Mouse (Mus musculus) ovary, adult 18-20 months (tissue): ENCODE data around the gene Kxd1.

Source experiments
- DNase-seq: peaks from one replicate; pipeline ENCODE4 v3.0.0; 2022; ENCODE audit warnings: low spot score, mixed read lengths

Kxd1 gene

DNA sequence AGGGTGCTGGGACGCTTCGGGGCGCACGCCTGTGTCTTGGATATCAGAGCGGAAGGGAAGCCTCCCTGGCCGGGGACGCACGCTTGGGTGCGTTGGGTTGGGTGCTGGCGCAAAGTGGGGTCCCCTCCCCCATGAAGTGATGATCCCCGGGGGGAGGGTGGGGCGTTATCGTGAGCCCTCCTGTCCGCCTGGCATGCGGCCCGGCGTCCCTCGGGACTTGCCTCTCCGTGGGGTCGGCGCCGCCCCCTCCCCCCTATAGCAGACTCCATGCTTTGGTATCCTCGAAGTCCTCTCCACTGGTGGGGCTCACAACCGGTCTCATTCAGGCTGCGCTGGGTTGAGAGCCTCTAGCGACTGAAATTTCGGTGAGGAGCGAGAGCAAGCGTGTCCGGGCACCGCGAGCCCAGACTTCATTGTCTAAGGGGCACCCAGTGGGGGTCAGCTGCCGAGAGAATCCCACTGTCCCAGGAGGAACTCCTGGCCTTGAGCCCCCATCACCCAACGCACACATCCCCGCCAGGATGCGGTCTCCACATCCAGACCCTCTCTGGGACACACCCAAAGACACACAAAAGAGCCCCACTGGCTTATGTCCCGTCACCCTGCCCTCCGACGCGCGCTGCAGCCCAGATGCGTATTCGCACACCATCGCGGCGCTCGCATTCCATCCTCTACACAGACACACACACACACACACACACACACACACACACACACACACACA lies 33.9 kb downstream of the Kxd1 start:
- DNase-seq = no peak

DNA sequence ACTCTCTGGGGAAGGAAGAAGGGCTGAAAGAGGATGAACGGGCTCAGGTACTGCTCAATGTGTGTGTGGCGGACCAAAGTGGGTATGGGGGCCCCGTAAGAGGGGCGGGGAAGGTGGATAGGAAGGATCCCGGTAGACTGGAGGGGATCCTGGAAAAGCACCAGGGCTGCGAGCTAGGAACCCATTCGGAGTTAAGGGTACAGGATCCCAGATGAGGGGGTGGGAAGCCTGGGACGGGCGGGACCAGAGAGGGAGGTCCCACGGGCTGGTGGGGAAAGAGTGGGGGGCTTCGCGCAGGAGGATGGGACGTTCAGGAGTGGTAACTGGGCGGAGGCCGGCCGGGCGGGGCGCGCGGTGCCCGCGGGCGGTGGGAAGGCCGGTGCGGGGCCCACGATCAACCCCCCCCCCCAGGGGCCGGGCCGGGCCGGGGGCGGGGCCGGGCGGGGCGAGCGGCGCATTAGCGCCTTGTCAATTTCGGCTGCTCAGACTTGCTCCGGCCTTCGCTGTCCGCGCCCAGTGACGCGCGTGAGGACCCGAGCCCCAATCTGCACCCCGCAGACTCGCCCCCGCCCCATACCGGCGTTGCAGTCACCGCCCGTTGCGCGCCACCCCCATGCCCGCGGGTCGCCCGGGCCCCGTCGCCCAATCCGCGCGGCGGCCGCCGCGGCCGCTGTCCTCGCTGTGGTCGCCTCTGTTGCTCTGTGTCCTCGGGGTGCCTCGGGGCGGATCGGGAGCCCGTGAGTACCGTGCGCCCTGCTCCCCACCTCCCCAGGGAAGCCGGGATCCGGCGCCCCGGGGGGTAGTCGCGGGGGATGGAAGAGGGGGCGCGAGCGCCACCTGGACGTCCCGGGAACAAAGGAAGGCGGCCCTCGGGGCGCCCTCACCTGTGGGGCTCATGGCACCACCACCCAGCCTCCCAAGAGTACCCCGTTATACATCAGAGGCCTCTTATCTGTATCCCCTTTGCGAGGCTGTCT lies 34.8 kb downstream of the Kxd1 start, which contains the start of gene Crlf1:
TSS of gene Crlf1 (plus strand) at position 495 of the 977 bp plus-strand sequence.
- DNase-seq = no peak

DNA sequence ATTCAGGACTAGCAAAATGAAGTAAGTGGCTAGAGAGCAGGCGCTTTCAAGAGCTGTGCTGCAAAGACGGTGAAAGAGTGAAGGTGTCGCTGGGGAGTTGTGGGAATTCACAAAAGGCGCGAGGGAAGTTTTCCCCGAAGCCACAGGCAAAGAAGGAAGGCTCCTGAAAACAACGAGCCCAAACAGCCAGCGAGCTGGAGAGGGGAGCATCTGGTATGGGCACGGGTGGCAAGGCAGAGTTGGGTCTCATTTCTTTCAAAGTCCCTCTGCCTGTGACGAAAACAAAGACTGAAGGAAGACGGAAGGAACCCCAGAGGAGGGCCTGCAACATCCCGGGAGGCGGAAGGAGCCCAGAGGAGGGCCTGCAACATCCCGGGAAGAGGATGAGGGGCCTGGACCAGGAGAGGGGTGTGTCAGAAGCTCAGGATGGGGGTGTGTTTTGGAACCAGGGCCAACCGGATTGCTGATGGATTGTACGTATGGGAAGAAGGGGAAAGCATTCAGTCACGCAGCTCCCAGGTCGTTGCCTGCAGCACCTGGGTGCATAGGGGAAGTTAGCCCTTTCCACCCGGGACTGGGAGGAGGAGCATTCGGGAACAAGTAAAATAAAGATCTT lies 36.8 kb downstream of the Kxd1 start:
- no peak for DNase-seq

DNA sequence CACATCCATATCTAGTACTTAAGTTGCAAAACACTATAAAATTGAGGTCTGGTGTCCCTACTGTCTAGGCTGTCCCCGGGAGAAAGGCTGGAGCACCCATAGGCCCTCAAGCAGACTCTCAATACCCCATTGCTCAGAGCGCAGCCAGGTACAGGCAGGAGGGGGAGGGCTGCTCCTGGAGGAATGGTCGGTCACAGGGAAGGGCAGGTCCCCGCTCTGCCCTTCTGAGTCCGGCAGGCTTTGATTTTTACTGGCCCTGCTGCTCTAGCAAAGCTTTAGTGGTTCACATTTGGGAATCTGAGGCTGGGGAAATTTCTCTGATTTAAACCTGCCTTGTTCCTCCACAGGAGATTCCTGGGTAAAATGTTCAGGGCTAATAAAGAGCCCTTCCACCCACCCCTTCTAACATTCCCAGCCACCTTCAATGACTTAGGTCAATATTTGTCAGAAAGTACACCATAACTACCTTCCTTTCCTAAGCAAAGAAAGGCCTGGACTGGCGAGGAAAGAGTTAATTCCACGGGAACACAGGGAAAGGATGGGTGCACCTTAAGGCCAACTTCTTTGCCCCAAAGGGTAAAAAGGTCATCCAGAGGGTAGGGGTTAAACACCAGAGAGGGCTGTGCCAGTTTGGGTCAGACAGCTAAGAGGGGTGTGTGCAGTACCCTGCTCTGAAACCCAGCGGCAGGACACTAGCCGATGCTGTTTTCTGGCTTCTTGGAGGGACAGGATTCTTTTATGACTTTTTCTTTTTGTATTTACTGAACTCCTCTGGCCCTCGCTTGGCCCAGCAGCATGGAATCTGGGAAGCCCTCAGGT lies 37.5 kb downstream of the Kxd1 start:
- no peak for DNase-seq

DNA sequence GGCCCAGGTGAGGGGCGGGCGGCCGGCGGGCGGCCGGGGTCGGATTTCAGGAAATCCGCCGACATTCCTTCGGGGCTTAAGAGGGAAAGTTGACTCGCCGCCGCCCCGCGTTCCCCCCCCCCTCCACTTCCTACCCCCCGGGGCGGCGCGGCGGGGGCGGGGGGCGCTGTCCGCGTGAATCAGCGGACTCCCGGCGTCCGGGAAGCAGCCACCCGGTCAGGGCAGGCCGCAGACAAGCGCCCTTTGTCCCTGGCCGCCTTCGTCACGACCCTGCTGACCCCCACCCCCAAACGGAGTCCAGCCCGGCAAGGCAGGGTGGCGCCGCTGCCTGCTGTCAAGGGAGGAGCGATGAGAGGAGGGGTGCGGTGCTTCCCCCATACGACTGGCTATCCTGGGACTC lies 38.2 kb downstream of the Kxd1 start:
- DNase-seq = no peak

DNA sequence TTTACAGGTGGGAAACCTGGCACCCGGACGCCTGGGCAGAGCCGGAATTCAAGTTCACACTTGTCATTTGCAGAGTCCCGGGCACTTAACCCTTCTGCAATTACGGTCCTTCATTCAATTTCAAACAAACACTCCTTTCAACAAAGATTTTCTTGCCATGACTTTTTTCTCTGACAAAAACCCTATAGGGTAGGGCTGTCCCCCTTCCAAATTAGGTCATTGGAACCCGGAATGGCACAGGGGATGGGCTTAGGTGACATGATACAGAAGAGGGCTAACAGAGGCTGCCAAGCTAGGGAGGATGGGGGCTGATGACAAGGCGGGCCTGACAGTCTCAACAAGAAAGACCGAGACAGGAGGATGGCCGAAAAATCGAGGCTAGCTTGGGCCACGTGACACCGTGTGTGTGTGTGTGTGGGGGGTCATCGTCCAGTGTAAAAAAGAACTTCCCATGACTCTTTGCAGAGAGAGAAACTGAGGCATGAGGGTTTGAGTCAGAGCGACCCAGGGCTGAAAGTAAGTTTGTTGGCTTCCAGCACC lies 38.8 kb downstream of the Kxd1 start:
- no peak for DNase-seq

DNA sequence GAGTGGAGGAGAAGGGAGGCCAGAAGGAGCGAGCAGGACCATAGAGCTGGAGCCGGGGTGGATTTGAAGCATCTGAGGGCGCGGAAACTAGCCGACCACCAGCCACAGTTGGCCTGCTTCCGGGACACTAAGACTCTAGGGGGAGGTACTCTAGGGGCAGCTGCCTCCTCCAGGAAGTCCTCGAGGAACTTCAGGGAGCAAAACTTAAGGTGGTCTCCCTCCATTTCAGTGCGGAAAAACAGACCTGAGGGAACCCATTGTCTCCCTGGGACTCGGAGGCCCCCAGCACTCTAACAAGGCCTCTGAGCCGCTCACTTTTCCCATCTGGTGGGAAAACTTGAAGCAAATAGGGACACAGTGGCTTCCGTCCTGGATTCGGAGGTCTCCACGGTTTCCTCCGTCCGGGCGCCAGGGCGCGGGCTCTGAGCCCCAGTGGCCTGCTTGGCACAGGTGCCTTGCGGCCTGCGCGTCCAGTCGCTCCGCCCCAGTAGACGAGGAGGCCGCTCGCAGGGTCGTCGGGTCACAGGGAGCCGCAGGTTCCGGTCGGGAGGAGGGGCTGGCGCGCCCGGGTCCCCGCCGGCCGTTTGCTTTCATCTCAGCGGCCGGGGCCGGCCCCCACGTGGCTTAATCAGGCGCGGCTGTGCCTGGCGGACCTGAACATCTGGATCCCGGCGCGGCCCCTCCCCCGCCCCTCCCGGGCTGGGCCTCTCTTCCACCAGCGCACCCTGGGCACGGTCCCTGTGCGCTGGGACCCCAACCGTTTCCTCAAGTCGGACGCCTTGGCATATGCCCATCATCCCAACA lies 39.6 kb downstream of the Kxd1 start:
- no peak for DNase-seq

DNA sequence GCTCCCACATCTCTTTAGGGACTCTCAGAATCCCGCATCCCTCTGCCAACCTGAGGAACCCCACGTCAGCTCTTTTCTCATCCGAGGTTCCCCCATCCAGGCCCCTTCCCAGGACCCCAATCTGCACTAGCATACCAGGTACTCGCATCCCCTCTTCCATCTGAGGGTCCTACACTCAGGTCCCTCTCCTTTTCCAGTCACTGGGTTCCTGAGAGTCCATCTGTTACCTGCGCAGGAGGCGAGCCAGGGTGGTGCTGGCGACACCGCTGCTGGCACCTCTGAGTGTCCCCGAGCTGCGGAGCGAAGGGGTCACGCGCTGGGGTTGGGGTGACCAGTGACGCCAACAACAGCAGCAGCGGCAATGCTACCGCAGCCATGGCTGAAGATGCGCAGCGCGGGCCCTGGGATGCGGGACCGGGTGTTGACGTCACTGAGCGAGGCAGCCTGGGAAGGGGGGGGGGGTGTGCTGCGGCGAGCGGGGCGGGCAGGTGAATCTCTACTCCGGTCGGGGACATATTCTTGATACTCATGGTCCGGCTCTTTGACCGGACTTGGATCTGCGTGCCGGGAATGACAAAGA lies 40.7 kb downstream of the Kxd1 start, which contains the start of gene Tmem59l:
TSS of gene Tmem59l (minus strand) at position 418 of the 580 bp plus-strand sequence.
- no peak for DNase-seq

DNA sequence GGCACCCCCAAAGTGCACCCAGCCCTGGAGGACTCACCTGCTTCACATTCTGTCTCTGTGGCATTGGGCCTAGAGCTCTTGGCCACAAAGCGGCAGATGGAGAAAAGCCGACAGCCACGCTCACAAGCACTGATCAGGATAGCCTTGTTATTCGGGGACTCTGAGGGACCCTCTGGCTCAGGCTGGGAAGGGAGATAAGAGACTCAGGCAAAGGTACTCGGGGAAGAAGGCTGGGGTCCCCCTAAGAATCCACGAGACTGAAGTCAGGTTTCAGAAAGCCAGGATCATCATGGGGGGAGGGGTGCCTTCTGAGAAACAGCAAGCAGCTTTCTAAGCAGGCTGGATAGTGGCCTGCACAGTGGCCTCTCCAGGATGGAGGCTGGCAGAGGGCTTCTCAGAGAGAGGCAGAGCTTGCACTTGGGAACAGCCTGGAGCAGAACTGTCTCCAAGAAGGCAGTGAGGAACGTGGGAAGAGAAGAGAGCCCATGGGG lies 41.5 kb downstream of the Kxd1 start:
- DNase-seq = no peak

DNA sequence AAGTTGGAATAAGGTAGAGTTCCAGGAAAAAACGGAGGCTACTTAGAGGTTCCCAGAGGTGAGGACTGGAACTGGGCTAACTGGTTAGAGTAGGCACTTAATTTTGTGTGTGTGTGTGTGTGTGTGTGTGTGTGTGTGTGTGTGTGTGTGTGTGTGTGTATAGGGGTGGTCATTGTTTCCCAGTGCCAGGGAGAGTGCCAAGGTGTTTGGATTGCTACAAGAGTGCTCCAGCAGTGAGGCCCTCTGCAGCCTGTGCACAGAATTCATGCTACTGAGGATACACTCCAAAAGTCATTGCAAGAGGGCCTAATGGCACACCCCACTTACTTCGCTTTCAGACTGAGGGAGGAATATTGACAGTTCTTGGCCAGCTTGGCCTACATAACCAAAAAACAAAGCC lies 44.8 kb downstream of the Kxd1 start:
- no peak for DNase-seq

DNA sequence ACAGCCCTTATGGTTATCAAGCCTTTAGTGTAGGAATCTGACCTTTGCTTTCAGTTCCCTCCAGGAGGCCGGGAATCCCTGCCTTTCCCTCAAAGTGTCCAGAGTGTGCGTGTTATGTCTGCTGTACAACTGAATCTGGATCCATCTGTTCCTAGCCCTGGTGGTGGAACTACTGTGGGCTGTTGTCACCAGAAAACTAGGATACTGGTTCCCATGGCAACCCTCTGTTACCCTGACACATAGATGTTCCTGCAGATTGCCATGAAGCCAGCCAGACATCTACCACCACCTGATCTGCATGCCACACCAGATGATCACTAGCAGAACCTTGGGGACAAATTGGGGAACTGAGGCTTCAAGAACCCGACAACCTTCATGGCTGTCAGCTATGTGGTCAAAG lies 45.8 kb downstream of the Kxd1 start:
- no peak for DNase-seq

DNA sequence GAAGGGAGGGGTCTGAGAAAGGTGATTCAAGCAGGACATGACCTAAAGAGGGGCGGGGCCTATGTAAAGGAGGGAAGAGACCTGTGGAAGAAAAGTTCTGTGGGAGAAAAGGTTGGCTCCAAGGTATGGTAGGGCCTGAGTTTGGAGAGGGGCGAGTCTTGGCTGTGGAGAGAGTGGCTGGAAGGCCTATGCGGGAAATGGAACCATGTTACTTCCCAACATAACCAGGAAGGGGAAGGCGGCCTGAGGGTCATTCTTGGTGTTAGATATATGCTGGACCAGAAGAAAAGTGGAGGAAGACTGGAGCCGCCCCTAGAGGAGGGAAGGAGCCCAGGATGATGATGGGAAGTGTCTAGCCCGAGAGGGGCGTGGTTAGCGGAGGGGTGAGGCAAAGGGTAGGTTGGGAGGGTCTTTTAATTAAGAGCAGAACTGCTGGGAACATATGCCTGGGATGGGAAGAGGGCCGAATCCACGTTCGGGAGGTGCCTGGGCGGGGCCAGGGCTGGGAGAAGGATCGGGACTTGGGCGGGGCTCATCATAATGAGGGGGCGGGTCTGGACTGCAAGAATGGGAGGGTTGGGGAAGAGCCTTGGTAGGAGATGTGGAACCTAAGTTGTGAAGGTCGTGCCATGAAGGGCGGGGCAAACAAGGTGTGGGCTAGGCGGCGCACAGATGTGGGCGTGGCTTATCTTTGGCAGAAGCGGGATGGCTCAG lies 50.3 kb downstream of the Kxd1 start:
- DNase-seq = no peak

DNA sequence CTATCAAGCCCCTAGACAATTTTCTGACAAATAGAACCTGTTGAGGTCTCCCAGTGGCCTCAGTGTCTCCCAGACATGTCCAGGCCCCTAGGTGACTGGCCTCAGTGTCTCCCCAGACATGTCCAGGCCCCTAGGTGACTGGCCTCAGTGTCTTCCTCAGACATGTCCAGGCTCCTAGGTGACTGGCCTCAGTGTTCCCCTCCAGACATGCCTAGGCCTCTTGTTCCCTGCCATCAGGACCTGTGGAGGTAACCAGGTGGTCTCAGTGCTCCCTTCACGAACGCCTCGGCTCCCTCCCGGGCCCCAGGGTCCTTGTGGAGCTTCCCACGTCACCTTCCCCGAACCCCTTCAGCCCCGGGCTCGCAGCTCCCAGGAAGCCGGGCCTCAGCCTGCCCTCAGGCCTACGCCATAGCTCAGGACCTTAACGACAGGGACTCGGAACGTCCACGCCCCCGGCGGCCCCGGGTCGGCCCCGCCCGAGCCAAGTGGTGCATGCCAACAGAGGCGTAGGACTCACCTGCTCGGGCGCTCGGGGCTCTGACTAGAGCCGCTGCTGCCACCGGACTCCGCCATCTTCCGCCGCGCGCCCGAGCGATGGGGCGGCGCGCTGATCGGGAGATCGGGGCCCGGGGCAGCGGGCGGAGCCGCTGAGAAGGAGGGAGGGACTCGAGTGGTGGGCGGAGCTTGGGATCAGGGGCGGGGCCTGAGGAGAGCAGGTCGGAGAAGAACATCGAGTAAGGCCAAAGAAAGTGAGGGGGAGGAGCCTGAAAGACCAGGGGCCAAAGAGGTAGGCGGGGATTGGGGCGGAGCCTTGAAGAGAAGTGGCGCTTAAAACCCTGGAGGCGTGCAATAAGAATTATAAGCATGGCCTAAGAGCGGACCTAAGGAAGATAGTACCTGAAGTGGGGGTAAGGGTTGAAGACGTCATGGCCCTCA lies 51.2 kb downstream of the Kxd1 start, which contains the start of gene Klhl26:
TSS of gene Klhl26 (minus strand) at position 636 of the 936 bp plus-strand sequence.
- peak; percentile 92 for DNase-seq

DNA sequence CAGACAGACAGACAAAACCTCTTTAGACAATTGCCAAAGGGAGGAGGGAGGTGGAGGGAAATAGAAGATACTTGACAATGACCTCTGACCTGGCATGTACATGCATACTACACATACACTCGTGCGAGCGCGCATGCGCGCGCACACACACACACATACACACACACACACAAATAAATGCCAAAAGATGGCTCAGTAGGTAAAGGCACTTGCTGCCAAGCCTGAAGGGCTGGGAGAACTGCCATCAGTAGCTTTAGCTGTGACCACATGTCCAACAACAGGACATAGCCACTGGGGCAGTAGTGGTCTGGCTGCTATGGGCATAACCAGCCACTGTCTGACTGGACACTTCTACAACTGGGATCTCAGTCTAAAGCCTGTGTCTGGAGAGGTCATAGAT lies 55.9 kb downstream of the Kxd1 start:
- no peak for DNase-seq

DNA sequence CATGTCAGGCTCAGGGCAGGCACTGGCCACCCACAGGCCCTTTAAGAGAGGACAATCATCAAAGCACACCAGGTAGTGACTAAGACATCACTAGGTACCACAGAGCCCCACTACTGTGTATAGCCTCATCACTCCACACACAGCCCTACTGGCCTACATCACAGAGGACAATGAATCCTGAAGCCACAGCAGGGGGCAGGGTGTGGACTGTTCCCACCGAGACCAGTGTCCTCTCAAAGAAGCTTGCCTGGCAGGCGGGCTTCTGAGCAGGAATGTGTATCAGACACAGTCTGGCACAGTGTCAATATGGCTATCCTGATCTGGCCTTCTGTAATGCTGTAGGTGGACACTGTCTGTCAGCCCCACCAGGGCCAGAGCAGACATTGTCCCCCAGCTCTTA lies 57.8 kb downstream of the Kxd1 start:
- no peak for DNase-seq

DNA sequence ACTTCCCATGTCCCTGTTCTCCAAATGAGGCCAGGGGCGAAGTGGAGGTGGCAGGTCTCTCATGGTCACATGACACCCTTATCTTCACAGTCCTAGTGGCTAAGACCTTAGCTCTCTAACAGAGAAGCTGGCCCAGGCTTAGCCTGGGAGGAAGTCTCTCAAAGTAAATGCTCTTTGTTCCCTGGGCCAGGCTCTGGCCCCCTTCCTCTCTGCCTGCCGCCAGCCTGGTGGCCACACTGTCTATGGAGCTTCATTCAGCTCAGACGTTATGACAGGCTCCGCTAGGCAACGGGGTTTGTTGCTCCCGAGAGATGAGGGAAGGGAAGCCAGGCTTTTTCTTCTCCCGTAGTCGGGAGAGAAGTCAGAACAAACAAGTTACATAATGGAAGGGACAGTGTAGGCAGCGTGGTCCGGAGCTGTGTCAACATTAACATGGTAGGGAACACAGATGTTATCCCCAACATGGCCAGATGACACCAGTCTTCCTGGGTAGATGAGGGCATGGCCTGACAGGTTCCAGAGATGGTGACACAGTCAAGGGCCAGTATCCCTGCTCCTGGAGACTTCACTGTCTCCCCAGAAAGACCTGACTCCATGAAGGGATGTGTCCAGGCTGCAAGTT lies 58.4 kb downstream of the Kxd1 start:
- DNase-seq = no peak

DNA sequence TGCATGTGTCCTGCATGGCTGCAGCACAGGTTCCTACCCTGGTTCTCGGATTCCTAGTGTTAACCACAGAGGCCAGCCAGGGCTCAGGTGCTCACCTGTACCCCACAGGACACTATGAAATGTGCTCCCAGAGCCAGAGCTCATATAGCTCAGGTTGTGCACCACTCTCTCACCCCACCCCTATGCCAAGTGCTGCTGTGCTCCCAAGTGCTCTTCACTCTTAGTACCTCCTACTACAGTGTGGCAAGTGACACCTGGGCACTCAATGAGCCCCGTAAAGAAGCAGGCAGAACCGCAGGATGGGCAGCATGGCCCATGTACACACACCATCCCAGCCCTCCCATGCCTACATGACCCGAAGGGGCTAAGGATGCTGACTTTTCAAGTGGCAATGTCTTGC lies 59.0 kb downstream of the Kxd1 start:
- no peak for DNase-seq

DNA sequence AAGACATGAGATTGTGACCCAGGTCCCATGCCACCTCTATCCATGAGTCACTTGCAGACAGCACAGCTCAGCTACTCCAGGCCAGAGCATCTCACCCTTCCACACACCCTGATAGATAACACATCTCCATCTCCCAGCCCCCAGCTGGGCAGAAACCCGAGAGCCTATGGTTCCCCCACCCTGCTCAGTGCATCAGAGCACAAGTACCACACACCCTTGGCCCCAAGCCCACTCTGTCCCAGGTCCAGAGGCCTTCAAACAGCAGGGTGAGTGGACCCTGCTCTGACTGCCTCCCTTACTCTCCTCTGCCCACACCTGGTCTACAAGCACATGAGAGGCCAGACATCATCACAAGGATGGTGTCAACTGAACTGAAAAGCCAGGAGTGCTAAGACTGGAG lies 59.8 kb downstream of the Kxd1 start:
- DNase-seq = no peak
